Mouse (Mus musculus): ENCODE measurements around the gene Specc1.
A peak's percentile ranks its signal among the peaks of the same experiment; 100 is the strongest.
"Not testable (repeated sequence)": the region's sequence is repeated elsewhere in the genome, so short reads cannot be mapped to it uniquely, and the experiment has no call there.

Specc1 gene

GRCm38 (mm10) chr11:61956572-61957295 is at the start of gene Specc1:
TSS of gene Specc1 (plus strand) at chr11:61956763.
- DNase-seq (ENCODE audit: low spot score), result peak; percentile 94

DNA sequence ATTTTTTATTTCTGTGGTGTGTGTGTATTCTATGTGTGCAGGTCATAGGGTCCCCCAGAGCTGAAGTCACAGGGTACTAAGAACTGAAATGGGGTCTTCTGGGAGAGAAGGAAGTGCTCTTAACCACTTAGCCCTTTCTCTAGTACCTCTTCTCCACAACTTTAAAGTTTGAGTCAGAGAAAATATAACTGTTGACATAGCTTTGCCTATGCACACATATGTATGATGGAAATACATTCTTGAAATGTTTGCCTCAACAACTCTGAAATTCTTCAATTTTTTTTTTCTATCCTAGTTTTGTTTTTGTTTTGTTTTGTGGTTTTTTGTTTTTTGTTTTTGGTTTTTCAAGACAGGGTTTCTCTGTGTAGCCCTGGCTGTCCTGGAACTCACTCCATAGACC is 48.2 kb upstream of the Specc1 start:
- no peak for DNase-seq (ENCODE audit: low spot score)

GRCm38 (mm10) chr11:61919702-61920101 is 36.9 kb upstream of the Specc1 start:
- DNase-seq (ENCODE audit: low spot score), result peak; percentile 12

DNA sequence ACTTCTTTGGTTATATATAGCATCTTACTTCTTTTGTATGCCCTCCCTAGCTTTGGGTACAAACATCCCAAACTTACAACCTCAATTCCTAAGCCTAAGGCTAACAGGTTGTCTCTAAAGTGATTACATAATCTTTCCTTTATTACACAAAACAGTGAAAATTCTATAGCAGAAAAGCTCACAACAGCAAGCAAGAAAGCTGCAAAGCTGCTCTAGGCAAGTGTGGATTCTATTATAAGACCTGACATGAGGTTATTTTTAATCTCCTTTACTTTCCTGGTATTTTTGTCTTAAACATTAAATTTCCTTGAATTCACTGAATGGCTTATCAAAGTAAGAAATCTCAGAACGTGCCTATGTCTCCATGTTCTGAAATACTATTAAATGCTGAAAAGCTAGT is 33.3 kb upstream of the Specc1 start:
- DNase-seq (ENCODE audit: low spot score), result no peak

DNA sequence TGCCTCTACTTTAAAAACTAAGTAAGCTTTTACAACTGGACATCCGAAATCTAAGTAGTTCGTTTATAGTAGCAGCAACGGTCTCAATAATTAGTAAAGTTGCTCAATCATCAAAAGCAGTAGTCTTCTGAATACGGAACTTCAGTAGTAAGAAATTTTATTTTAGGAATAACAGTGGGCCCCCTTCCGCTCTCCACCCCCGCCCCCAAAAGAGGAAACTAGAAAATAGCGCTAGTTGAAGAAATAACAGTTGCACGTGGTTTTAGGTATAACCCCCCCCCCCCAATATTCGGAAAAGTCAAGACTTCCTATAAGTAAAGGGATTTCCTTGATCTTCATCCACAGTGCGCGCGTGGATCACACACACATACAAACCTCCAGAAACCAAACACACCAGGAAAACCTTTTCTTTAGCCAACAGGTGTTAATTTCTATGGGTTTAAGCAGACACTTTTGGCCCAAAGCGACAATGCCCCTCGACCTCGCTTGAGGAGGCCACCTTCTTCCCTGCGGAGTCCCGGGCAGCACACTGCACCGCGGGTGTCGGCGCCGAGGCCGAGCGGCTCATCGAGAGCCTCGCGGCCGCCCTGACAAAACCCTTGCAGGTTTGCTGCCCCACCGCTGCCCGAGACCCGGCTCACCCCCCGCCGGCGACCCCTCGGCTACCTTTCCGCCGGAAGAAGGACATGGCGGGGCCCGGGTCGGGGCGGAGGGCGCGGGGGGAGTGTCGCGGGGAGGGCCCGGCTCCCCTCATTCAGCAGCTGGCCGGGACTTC is 27.1 kb upstream of the Specc1 start:
- no peak for DNase-seq (ENCODE audit: low spot score)

GRCm38 (mm10) chr11:61930098-61930517 is 26.5 kb upstream of the Specc1 start, which contains the start of gene Akap10:
TSS of gene Akap10 (minus strand) at chr11:61930252.
- DNase-seq (ENCODE audit: low spot score), result peak; percentile 95

DNA sequence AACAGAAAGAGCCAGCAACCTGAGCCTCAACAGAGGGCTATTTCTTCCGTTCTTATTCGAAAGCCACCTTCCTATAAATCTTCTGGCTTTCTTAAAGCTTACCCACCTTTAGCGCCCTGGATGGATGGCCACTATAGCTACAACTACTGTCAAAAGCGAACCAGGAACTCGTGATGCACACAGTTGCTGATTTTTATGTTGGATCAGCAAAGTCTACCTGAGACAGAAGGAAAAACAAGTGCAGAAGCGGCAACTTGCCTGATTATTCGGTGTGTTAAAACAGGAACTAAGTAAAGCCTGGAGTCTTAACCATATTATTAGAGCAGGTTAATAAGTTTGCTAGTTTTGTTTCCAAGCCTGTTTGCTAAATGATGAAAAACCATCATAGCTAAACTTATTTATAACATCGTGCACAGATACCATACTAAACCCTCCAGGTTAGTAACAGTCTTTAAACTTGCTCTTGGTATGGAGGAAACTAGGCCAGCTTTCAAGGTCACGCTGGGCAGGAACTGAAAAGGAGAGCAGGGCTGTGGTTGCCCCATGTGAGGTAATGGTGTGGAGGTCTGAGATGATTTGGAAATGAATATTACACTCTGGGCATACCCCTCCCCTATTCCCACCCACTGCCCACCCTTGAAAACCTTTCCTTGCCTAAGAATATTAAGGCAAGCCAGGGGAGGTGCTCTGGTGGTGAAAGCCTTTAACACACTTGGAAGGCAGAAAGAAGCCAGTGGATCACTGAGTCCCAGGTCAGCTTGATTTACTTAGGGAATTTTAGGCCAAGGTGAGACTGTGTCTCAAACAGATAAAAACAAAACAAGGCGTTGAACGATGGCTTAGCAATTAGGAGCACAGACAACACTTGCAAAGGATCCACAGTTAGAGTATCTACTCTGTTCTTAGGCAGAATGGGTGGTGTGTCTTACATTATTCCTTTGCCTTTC is 25.6 kb upstream of the Specc1 start:
- DNase-seq (ENCODE audit: low spot score), result no peak

GRCm38 (mm10) chr11:61937761-61938160 is 18.8 kb upstream of the Specc1 start:
- DNase-seq (ENCODE audit: low spot score), result no peak

- no peak for DNase-seq (ENCODE audit: low spot score)
Measured at GRCm38 (mm10) chr11:61942903-61943302, 13.7 kb upstream of the Specc1 start.

DNA sequence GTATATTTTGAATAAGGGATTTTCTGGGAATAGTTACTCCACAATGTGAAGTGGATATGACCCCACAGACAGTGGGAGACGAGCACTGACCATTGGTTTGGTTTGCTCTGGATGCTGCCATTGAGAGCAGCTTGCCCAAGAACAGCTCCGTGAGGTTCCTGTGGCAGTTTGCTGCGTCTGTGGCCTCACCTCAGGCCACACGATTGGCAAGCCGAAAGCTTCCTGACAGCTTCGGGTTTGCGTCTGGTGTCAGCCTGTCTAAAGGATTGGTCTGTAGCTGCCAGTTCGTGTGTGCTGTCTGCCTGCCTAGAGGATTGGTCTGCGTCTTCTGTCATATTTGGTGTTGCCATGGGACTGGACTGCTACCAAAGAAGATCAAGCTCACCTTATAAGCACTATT is 12.1 kb upstream of the Specc1 start:
- no peak for DNase-seq (ENCODE audit: low spot score)

DNA sequence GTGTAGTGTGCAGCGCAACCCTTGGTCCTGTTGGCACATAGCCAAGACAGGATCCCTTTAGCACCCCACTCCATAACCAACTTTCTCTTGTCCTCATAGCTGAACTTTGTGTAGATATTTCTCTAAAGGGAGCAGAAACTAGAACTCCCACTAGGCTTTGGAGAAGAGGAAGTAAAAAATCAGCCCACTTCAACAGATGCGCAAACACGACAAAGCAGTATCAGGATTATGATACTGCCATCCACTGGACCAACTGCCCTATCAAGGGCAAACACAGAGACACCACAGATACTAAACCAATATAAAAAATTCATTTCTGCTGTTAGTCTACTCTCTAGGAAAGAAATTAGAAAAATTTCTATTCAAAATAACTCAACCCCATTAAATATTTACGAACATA is 10.0 kb upstream of the Specc1 start:
- no peak for DNase-seq (ENCODE audit: low spot score)

- DNase-seq (ENCODE audit: low spot score), result peak; percentile 69
Measured at GRCm38 (mm10) chr11:61949315-61949714, 7.2 kb upstream of the Specc1 start.

GRCm38 (mm10) chr11:61950632-61951031 is 5.9 kb upstream of the Specc1 start:
- DNase-seq (ENCODE audit: low spot score), result peak; percentile 90

DNA sequence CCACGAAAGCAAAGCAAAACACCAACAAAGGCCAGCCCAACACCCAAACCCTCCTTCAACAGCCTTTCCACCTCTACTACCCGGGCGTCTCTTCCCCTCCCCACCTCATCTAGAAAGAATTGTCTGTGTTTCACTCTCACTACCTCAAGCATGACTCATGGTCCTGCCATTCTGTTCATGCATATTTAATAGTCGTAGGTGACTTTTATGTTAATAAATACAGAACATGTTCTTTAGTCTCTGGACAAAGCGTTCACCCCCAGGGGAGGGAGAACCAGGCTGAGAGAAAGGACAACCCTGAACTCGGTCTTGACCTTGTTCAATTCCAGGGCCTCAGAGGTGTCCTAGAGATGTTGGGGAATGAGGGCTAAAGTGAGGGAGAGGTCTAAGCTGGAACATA is 1.4 kb upstream of the Specc1 start:
- no peak for DNase-seq (ENCODE audit: low spot score)

- DNase-seq (ENCODE audit: low spot score), result no peak
Measured at GRCm38 (mm10) chr11:61955951-61956350, 612 bp upstream of the Specc1 start.

DNA sequence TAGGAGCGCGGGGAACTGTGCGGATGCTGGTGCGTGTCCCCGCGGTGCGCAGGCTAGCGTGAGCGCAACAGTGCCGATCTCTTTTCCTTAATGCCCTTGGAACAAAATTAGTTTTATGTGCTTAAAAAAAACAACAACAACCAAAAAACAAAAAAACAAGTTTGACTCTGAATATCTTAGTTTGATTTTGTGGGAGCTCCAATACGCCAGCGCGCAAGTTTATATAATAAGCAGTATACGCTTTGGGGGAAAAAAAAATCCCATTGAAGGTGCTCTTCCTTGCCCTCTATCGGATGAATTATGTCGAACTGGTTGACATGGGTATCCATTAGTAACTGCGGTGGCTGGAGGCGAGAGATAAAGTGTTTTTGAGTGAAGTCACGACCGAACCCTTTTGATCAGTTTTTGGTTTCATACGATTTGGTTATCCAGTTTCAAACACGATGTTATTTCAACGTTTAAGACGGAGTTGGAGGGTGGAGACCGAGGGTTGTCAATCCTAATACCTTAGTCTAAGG is 792 bp downstream of the Specc1 start:
- peak; percentile 38 for DNase-seq (ENCODE audit: low spot score)

- not testable (repeated sequence) for DNase-seq (ENCODE audit: low spot score)
Measured at GRCm38 (mm10) chr11:61958706-61959105, 2.1 kb downstream of the Specc1 start.

DNA sequence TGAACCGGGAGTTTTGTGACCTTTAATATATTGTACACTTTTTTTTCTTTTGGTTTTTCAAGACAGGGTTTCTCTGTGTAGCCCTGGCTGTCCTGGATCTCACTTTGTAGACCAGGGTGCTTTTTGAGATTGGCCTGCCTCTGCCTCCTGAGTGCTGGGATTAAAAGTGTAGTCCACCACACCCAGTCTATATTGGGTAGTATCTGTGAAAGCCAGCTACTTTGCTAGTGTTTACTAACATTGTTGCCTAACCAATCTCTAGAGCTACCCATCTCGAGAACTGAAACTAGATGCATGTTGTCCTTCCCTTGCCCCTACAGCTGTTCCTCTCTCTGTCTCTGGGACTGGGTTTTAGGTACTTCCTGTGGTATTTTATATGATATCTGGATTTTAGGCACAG is 3.5 kb downstream of the Specc1 start:
- no peak for DNase-seq (ENCODE audit: low spot score)

- DNase-seq (ENCODE audit: low spot score), result no peak
Measured at GRCm38 (mm10) chr11:61962684-61963083, 6.1 kb downstream of the Specc1 start.

GRCm38 (mm10) chr11:61963193-61963592 is 6.6 kb downstream of the Specc1 start:
- no peak for DNase-seq (ENCODE audit: low spot score)

GRCm38 (mm10) chr11:61964611-61965010 is 8.0 kb downstream of the Specc1 start:
- no peak for DNase-seq (ENCODE audit: low spot score)

DNA sequence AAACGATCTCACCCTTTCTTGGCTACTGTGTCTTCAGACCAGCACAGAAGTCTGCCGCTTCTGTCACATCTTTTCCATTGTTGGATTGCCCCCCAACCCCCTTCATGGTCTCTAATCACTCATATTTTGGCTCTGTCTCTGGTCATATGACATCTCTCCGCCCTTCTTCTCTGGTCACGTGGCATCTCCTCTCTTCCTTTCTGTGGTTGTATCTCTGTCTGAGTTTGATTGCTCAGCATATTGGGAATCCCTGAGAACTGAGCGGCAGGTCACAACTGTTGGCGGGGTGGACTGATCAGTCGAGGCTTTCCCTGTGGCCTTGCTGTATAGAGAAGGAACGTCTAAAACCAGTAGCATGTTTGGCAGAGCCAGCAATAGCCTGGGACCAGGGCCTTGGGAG is 10.5 kb downstream of the Specc1 start:
- DNase-seq (ENCODE audit: low spot score), result no peak

Measured in layer of hippocampus, adult 11-12 months (tissue).